Mouse (Mus musculus) kidney, adult 2 months (tissue): ENCODE measurements at regions not wholly inside any gene's neighbourhood (a gene's known extent, or its start where the extent isn't known, plus 50 kb on each side); places are given as distances from the start of the nearest gene placed in this dataset.

Experiments used
- DNase-seq: peaks from one replicate; pipeline ENCODE4 v3.0.0; 2021
- H3K27ac ChIP-seq: fragments of 200-500 bp; 2 replicates; pipeline ENCODE4 v1.5.1; 2012; ENCODE audit warnings: low read depth, low read length, control low read depth, inconsistent platforms; ENCODE audit not compliant: insufficient read depth
- H3K27me3 ChIP-seq: fragments of 200-500 bp; replicated peaks from 2 replicates; pipeline ENCODE4 v1.6.1; 2012; ENCODE audit warnings: mild to moderate bottlenecking, moderate library complexity, low read length, inconsistent platforms; ENCODE audit not compliant: control insufficient read depth, insufficient read depth
- H3K36me3 ChIP-seq: fragments of 200-500 bp; 2 replicates; pipeline ENCODE4 v1.6.1; 2012; ENCODE audit warnings: mild to moderate bottlenecking, moderate library complexity, low read length, inconsistent platforms; ENCODE audit not compliant: control insufficient read depth, insufficient read depth
- H3K4me1 ChIP-seq: fragments of 200-500 bp; 2 replicates; pipeline ENCODE4 v1.6.1; 2011; ENCODE audit warnings: low read length; ENCODE audit not compliant: control insufficient read depth, insufficient read depth
- H3K4me3 ChIP-seq: fragments of 200-500 bp; 2 replicates; pipeline ENCODE4 v1.5.1; 2011; ENCODE audit warnings: mild to moderate bottlenecking, low read depth, low read length, control low read depth; ENCODE audit not compliant: insufficient read depth
- CTCF ChIP-seq: fragments of 200-500 bp; conservative IDR thresholded peaks from 2 replicates; pipeline ENCODE4 v1.5.1; 2011; ENCODE audit warnings: low read depth, mild to moderate bottlenecking, control low read depth, low read length, moderate library complexity, mixed read lengths; ENCODE audit not compliant: insufficient read depth, insufficient read length
- POLR2A ChIP-seq: fragments of 200-500 bp; IDR thresholded peaks from one replicate; pipeline ENCODE4 v1.6.1; 2011; ENCODE audit warnings: low read depth, low read length, control low read depth
- WGBS: fragments of 180-500 bp; shearing (Covaris S2); methylation state at CpG from one replicate; pipeline ENCODE4 v1.1.7; 2018; 5-methylcytosine and 5-hydroxymethylcytosine counted together

DNA sequence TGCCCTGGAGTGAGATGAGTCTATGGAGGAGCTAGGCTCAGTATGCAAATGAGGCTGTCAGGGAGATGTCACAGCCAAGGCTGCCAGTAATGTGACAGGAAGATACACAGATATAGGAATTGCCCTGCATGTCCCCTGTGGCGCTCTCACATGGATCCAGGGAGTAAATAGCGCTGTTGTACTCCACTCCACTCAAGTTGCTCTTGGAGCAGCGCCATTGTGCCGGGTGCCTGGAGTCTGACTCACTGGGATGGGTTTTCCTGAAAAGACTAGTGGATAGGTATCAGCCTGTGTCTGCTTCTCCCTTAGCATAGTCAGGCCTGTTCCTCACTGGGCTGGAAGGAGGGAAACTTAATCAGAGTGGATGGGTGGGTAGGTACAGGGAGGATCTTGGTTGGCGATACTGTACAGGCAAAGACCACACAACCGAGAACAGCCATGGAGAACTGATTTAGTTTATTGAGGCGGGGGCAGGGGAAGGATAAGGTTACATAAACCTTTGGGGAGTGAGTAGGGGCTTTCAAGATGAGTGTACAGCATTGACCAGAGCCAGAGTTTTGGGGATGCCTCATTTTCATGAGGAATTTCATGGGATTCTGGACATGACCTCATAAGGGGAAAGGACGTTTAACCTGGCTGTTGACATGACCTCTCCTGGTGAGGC lies 497.5 kb upstream of the Kcnab2 start:
- no peaks in the 10 kb centered on the region for H3K27me3 ChIP-seq
- no peaks in the 10 kb centered on the region for H3K4me1 ChIP-seq
- TF ChIP-seq CTCF, result no peak
- TF ChIP-seq POLR2A, result no peak
- WGBS, result 63% methylated on average over 8 of the region's 8 CpGs
- no peak overlapping the region for H3K4me3 ChIP-seq
- no peak for DNase-seq
- H3K27ac ChIP-seq, result no peak overlapping the region
- H3K36me3 ChIP-seq, result no peaks in the 10 kb centered on the region

DNA sequence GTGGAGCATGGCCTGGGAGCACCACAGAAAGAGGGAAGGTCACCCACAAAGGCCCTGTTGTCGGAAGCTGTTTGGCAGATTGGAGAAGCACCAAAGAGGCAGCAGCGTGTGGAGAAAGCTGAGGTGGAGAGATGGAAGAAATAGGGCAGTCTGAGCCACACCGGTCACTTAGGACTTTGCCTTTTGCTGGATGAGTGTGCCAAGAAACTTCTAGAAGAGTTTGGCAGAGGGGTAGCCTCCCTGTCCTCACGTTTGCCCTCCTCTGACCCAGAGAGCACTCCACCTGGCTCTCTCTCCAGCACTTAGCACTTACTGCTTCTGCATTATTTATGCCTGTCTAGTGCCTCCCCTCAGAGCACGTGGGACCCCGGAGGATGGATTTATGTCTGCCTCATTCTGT lies 485.3 kb upstream of the Kcnab2 start:
- Histone ChIP-seq H3K4me3 (no peak overlapping the region), H3K27ac (no peak overlapping the region), H3K4me1 (no peaks in the 10 kb centered on the region), H3K36me3 (no peaks in the 10 kb centered on the region), H3K27me3 (no peaks in the 10 kb centered on the region)
- 40% methylated on average over 6 of the region's 6 CpGs for WGBS
- peak; percentile 60 for DNase-seq
- no peak for TF ChIP-seq POLR2A
- no peak for TF ChIP-seq CTCF

DNA sequence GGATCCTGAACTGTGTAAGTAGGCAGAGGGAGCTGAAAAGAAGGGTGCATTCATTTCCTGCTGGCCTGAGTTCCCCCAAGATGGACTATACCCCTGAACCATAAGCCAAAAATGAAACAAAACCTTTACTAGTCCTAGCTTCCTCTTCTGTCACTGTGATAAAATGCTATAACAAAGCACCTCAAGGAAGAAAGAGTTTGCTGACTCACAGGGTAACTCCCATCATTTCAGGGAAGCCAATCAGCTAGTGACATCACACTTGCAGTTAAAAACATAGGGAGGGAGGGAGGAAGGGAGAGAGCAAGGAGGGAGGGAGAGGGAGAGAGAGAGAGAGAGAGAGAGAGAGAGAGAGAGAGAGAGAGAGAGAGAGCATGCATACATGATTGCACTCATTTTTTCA lies 484.5 kb upstream of the Kcnab2 start:
- TF ChIP-seq CTCF, result no peak
- TF ChIP-seq POLR2A, result no peak
- DNase-seq, result no peak
- Histone ChIP-seq H3K4me1 (no peaks in the 10 kb centered on the region), H3K27ac (no peak overlapping the region), H3K36me3 (no peaks in the 10 kb centered on the region), H3K4me3 (no peak overlapping the region), H3K27me3 (no peaks in the 10 kb centered on the region)

DNA sequence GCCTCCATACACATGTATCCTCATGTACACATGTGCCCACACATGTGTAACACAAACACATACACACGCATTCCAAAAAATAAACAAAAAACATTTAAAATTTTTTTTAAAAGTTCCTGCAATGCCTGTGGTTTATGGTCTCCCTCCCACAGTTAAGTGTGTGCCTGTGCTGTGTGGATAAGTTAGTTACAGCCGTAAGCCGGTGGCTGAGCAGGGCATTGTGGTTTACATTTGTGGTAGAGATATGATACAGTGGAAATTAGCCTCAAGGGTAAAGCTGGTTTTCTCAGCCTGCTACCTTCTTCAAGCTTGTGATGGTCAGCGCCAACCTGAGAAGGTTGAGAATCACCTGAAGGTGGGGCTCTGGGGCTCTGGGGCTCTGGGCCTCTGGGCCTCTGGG lies 484.0 kb upstream of the Kcnab2 start:
- TF ChIP-seq CTCF (no peak), POLR2A (no peak)
- no peak for DNase-seq
- Histone ChIP-seq H3K36me3 (no peaks in the 10 kb centered on the region), H3K27me3 (no peaks in the 10 kb centered on the region), H3K27ac (no peak overlapping the region), H3K4me3 (no peak overlapping the region), H3K4me1 (no peaks in the 10 kb centered on the region)
- 94% methylated on average over 4 of the region's 4 CpGs for WGBS

DNA sequence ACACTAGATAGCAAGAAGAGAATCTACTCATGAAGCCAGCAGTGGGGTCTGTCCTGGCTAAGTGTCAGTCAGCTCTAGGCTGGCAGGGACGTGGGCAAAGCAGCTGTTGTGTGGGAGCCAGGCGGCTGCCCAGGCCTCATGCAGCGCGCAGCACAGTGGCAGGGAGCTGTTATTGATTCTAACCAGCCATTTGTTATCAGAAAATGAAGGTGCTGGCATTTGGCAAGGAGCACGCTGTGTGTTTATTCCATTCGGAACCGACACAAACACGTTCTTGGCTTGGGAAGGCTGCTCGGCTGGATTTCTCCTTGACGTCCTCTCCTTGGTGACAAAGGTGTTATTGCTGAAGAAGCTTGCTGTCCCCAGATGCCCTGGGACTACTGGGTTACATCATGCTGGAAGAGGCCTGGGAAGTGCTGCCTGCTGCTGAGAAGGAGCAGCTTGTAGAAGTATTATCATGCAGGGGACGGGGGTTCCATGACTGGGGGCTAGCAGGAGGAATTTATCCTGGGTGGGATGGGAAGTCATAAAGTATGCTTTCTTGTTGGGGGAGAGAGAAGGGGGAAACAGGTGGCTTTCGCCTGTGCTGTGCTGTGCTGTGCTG lies 482.1 kb upstream of the Kcnab2 start:
- H3K27ac ChIP-seq, result no peak overlapping the region
- WGBS, result 80% methylated on average over 12 of the region's 12 CpGs
- DNase-seq, result no peak

DNA sequence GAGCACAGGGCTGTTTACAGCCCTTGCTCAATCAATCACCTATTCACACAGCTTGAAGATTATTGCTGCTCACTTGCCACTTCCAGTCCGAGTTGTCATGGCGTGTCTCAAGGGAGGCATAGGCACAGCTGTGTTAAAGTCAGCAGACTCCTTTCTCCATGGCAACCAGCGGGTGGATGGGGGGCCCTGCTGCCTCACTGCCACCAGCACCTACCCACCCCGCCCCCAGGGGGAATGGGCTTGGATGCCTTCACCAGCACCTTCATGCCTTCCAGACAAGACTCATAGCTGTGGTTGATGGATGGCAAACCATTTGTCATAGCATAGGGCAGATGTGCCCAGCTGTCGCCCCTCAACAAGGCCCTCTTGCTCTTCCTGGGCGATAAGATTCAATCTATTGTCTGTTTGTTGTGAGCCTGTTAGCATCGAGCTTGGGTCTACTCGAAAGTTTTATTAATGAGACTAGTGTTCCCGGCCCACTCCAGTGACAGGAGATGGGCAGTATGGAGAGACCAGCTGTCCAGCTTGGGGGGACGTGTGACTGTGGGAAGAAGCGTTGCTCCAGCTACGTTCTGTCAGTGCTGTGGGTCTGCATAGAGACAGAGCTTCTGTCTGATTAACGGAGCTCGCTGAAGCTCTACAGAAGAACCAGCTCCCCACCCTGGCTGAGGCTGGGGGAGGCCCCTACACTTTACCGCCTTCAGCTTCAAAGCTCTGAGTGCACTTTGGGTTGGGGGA lies 475.7 kb upstream of the Kcnab2 start:
- H3K27ac ChIP-seq, result no peak overlapping the region
- no peaks in the 10 kb centered on the region for H3K36me3 ChIP-seq
- WGBS, result 23% methylated on average over 15 of the region's 15 CpGs
- TF ChIP-seq POLR2A (no peak), CTCF (no peak)
- no peak overlapping the region for H3K4me3 ChIP-seq
- no peaks in the 10 kb centered on the region for H3K4me1 ChIP-seq
- no peaks in the 10 kb centered on the region for H3K27me3 ChIP-seq
- no peak for DNase-seq

More for the DNA sequence above, 482.1 kb upstream of the Kcnab2 start:
- Histone ChIP-seq H3K4me1 (no peaks in the 10 kb centered on the region), H3K27me3 (no peaks in the 10 kb centered on the region), H3K36me3 (no peaks in the 10 kb centered on the region), H3K4me3 (no peak overlapping the region)
- TF ChIP-seq POLR2A (no peak), CTCF (no peak)

DNA sequence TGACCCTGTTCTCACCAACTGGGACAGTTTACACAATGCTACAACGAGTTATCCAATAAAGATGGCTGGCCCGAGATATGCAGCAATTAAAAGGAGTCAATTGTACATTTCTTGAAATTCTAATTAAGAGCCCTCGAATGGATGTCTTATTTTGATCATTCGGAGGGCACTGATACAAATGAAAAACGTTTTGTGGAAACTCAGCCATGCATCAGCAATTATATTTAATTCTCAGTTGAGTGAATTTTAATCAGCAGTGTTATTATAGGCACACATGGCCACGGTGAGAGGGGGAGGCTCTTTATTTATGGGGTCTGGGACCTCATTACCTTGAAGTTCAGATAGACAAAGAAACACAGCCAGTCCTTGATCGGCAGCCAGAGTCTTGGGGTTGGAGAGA lies 471.3 kb upstream of the Kcnab2 start:
- TF ChIP-seq POLR2A, result no peak
- TF ChIP-seq CTCF, result no peak
- Histone ChIP-seq H3K27me3 (no peaks in the 10 kb centered on the region), H3K4me3 (no peak overlapping the region), H3K27ac (no peak overlapping the region), H3K4me1 (no peaks in the 10 kb centered on the region), H3K36me3 (no peaks in the 10 kb centered on the region)
- 37% methylated on average over 7 of the region's 7 CpGs for WGBS
- DNase-seq, result no peak
